Mouse (Mus musculus) layer of hippocampus, adult 11-12 months (tissue): ENCODE results near the gene Atp6ap1.

ENCODE experiments used
- DNase-seq: peaks from one replicate; pipeline ENCODE4 v3.0.0; 2022; ENCODE audit warnings: low spot score

Gene Atp6ap1

GRCm38 (mm10) chrX:74304867-74305700, 8.2 kb downstream of the Atp6ap1 start, which contains the start of gene Gdi1:
Gdi1 (plus strand) TSS chrX:74304998.
- DNase-seq, result peak; percentile 66

DNA sequence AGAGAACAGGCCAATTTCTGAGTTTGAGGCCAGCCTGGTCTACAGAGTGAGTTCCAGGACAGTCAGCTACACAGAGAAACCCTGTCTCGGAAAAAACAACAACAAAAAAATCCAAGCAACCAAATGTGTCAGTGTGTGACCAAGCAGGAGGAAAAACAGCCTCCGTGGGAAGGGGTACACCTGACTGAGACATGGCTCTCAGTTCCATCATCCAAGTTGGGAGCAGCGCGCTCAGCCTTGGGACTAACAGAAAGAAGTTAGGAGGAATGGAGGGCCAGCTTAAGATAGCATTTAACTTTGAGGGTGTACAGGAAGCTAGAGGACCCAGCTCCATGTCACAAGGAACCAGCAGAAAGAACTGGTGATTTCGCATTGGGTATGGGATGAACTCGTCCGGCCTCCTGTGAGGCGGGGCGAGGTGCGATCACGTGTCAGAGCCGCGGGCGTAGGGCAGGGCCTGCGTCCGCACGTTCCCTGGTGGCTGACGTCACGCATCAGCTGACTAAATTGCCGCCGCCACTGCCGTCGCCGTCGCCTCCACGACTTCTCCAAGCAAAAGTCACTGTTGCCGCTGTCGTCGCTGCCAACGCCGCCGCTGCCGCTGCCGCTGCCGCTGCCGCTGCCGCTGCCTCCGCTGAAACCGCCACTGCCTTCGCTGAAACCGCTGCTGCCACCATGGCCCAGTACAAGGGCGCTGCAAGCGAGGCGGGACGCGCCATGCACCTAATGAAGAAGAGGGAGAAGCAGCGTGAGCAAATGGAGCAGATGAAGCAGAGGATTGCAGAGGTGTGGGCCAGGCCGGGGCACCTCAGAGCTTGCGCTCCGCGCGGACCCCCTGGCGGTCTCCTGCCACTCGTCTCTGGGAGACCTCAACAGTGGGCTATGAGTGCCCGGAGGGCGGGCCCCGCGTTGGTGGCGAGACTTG, 15.9 kb downstream of the Atp6ap1 start, which contains the start of gene Fam50a:
Fam50a (plus strand) TSS at position 494 of the 925 bp plus-strand sequence.
- DNase-seq, result peak; percentile 89

GRCm38 (mm10) chrX:74328725-74329161, 31.8 kb downstream of the Atp6ap1 start, which contains the start of gene Plxna3:
Plxna3 (plus strand) TSS chrX:74329066.
- peak; percentile 54 for DNase-seq

DNA sequence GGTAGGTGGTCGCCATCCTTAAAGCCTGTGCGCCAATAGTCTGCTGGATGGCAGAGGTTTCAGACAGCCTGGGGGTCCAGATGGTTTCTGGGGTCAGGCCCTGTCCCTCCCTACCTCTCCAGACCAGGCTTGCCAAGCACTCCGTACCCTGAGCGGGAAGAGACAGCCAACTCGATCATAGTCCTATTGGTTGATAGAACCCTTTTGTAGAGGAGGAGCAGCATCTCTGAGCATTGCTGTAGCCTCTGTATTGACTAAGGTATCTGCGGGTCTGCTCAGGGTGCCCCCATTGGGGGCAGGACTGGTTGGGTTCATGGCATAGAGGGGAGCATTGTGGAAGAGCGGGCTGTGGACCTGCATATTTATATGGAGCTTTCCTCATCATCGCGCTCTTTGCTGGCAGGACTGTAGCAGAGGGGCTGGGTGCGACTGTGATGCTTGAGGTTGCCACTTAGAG, 32.3 kb downstream of the Atp6ap1 start:
- no peak for DNase-seq

DNA sequence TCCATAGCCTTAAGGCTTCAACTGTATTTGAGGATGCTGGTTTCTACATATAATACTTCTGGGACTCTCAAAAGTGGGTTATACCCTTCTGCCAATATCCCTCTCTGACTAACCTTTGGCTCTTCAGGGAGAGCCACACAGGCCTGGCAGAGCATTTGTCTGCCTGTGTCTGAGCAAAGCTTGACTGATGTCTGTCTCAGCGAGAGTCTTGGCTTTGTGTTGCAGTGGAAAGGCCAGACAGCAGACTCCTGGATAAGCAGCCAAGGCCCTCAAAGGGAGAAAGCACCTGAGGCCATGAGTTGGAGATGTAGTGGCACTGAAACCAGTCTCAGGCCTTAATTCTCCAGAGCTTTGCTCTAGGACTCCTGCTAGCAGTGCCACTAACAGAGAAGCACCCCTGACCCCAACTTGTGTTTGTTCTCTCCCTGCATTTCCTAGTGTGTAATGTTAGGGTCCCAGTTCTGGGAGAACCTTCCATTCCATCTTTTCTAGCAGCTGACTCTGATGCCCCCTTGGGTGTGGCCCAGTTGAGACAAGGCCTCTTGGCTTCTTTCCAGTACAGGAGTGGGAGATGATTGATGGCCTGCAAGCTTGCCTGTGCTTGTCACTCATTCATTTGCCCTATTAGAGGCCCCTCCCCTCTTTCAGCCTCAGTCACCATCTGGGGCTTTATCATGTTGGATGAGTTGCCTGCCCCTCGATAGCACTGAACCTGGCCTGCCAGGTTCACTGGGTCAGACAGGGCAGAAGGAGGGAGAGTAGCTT, 33.5 kb downstream of the Atp6ap1 start:
- no peak for DNase-seq

DNA sequence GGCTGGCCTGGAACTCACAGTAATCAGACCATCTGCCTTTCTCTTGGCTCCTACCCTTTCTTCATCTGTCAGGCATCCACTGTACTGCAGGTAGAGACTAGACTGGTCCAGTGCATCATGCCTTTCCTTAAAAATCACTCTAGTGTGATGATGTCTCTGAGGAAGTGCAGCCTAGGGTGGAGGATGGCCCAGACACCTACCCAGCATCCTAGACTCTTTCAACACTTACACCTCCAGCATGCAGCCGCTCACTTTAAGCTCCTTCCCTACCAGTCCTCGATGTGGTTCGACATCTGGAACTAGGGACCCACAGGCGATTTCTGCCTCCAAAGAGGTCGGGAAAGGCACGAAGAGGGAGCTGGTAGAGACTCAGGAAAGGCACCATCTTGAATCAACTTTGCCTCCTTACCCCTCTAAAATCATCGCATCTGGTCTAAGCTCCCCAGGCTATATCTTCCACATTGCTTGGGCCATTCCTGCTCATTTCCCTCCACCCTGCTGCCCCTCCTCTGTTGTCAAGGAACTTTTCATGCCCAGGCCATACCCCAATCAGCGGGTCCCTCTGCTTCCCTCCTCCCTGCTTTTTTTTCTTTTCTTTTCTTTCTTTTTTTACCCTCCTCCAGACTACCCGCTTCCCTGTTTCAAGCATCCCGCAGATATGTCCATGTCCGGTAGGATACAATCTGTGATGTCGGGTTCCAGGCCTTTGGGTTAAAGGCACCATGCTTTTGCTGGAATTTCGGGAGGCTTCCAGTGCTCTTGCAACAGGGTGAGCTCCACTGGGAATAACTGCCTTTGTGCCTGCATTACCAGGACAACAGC, 56.0 kb downstream of the Atp6ap1 start:
- DNase-seq, result no peak

GRCm38 (mm10) chrX:74353467-74353770, 56.5 kb downstream of the Atp6ap1 start, which contains the start of gene Lage3:
Lage3 (minus strand) TSS chrX:74353618.
- DNase-seq, result peak; percentile 78
